Mouse (Mus musculus) regulatory T cell (primary cell): ENCODE data around the gene Dact2.

ENCODE experiments used
- in situ Hi-C: fragments of 300-600 bp; cut with MboI, MseI; formaldehyde crosslinking; loops from one replicate; pipeline ENCODE4 v1.15.1; 2025; ENCODE audit warnings: high pct_unique_total_duplicates

The Dact2 gene

GRCm38 (mm10) chr17:14204061-14204460 lies at the start of gene Dact2:
Gene Dact2, minus strand, starts transcription at chr17:14204304.
- in situ Hi-C loops = no loop called here

GRCm38 (mm10) chr17:14252456-14252855 lies 48.4 kb upstream of the Dact2 start:
- in situ Hi-C loops = no loop called here

GRCm38 (mm10) chr17:14250401-14250800 lies 46.3 kb upstream of the Dact2 start:
- in situ Hi-C loops = no loop called here

DNA sequence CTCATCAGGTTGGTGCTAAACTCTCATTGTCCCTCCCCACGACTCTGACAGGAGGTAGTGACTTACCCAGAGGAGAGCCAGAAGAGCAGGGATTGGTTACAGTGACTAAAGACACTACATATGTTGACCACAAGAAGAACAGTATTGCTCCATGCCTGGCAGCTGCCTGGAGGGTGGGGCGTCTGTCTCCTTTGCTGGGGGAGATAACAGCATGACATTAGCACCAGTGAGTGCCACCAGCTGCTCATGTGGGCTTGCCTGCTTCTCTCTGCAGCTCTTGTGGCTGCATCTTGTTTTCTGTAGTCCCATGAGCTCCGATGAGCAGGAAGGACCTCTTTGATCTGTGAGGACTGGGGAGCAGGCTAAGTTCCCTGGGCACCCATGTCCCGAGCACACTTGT lies 45.5 kb upstream of the Dact2 start:
- in situ Hi-C loops = no loop called here

GRCm38 (mm10) chr17:14247931-14248330 lies 43.8 kb upstream of the Dact2 start:
- in situ Hi-C loops = no loop called here

DNA sequence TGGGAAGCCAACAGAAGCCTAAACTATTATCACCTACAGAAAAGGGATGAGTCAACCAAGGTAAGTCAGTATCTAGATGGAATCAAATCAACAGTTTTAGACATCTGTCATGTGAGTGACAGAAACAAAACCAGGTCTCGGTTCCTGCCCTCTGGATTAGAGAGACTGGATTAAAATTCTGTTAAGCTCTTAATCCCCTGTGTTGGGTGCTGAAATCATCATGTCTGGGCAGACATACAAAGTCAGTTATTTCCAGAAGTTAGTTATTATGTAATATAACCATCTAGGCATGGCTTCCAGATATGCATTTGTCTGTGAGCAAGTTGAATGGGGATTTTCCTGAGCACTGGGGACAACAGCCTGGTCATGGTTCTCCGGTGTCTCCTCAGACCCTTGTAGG lies 42.2 kb upstream of the Dact2 start:
- in situ Hi-C loops = no loop called here

GRCm38 (mm10) chr17:14244195-14244965 lies 40.3 kb upstream of the Dact2 start:
- in situ Hi-C loops = no loop called here

DNA sequence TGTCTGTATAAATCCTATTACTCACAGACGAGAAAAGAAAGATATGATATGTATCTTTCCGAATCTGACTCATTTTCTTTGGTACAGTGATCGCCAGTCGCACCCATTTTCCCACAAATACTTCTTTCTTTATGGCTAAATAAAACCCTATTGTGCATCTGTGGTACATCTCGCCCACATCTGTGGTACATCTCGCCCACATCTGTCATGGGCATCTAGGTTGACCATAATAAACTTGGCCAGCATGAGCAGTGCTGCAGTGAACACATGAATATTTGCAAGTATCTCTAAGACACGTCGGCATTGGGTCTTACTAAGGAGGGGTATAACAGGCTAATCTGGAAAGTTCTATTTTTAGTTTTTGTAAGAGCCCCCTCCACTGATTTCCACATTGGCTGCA lies 38.5 kb upstream of the Dact2 start:
- in situ Hi-C loops = no loop called here

DNA sequence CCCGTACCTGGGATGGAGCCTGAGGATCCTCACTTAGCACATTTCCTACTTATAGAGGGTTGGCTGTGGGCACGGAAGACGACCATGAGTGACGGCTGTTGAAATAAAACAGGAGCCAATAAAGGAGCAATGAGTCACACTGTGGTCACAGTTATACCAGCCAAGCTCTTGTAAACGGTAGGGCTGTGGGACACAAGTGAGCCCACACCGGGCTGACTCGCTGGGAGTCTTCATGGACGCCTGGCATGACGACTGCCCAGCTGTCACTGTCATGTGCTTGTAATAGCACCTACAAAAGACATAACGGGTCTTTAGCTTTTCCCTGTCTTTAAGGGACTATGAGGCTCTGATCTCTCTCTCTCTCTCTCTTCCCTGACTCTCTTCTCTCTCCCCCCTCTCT lies 35.9 kb upstream of the Dact2 start:
- in situ Hi-C loops = no loop called here

DNA sequence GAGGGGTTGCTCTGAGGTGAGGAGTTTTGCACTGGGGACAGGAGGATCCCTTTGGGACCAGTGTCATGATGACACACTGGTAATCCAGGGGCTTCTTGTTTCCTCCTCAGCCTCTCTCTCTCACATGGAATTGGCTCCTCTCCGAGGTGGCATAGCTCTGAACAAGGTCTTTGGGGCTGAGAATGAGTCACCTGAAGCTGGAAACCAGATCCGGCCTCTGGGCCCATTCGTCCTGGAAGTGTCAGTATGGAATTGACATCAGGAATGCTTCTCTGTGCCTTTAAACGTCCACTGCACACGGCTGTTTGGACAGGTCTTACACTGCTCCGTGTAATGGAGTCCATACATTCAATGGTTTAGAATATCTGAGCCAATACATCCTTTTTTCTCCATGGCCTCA lies 33.0 kb upstream of the Dact2 start:
- in situ Hi-C loops = no loop called here

DNA sequence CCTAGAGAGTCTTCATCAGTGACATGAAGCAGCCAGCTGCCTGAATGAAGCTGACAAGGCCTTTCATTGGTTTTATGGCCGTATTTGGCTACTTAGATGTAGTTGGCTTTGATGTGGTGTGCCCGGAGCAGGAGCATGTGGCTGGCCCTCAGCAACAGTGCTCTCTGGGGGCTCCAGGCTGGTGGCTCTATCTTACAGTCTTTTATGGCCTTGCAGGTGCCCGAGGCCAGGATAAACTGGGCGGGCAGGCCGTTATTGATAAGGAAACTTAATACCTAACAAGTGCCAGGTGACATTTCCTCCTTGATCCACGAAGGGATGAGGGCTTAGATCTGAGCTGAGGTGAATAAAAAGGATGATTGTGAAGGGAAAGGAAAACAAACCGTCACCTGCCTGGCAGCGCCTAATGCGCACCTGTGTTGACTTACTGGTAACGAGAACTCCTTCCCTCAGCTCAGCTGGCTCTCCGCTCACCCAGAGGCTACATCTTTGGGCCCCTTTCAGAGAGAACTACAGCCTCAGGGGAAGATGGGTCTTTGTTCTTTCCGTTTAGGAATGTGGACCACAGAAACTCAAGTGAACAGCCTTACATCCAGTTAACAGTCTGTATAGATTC lies 30.8 kb upstream of the Dact2 start:
- in situ Hi-C loops = no loop called here

DNA sequence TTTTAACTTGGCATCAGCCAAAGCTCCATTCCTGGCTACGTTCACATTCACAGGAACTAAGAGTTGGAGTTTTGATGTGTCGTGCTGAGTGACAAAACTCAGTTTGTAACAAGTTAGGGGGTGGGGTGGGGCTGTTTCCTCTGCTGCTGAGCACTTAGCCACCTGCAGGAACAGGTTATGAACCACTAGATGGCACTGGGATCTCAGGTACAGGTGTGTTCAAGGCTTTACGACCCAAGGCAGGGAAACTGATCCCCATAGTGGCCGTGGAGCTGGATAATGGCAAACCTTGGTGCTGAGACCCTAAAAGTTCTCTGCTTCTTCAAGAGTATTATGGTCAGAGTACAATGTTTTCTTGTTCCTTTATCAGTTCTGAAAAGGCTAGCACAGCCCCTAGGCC lies 29.6 kb upstream of the Dact2 start:
- in situ Hi-C loops = no loop called here

- in situ Hi-C loops = no loop called here
Observed at GRCm38 (mm10) chr17:14232629-14233028, 28.5 kb upstream of the Dact2 start.

- in situ Hi-C loops = no loop called here
Observed at GRCm38 (mm10) chr17:14230698-14231430, 26.8 kb upstream of the Dact2 start.

DNA sequence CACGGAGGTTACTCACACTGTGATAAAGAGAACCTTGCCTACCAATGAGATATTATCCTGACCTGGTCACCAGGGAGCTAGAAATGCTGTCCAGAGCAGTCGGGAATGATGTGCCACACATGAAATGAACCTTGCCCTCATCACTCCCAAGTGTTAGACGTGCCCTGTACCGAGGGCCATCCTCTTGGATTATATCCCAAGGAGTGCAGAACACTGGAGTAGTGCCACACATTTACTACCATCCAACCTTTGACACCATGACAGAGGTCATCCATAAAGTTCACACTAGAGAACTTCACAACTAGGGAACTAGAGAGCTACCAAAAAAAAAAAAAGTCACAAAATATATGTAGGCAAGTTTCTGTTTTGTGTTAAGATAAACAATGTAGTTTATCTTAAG lies 24.3 kb upstream of the Dact2 start:
- in situ Hi-C loops = no loop called here

- in situ Hi-C loops = no loop called here
Observed at GRCm38 (mm10) chr17:14227601-14228000, 23.5 kb upstream of the Dact2 start.

- in situ Hi-C loops = no loop called here
Observed at GRCm38 (mm10) chr17:14226778-14227177, 22.7 kb upstream of the Dact2 start.

DNA sequence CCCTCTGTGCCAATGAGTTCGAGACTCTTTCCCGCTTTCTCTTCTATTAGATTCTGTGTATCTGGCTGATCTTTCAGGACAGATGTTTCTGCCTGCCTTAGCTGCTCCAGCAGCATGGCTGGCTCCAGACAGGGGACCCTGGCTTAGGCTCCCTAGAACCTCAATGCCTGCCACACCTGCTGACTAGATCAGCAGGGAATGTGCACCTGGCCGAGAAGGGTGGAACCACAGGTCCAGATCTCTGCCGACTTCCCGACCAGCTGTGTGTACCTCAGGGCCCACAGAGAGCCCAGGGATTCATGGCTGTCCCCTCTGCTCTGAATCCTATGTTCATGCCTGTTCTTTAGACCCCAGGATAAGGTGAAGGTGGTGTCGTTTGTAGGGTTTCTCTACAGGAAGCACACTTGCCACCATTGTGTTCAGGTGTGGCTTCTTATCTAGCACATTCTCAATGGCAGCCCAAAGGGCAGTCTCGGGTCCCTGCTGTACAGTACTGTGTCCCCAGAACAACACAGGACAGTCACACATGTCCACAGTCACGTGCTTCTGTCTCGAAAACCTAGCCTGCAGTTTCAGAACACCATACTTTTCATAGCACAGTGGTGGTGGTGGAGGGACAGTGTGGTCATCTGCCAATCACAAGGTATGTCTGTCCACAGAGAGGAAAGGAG lies 22.0 kb upstream of the Dact2 start:
- in situ Hi-C loops = no loop called here

- in situ Hi-C loops = loop anchor here (5.0 kb wide), 1 partner anchor 390 kb away; no protein-coding TSS in a partner anchor
Observed at GRCm38 (mm10) chr17:14221893-14222615, 17.9 kb upstream of the Dact2 start.

DNA sequence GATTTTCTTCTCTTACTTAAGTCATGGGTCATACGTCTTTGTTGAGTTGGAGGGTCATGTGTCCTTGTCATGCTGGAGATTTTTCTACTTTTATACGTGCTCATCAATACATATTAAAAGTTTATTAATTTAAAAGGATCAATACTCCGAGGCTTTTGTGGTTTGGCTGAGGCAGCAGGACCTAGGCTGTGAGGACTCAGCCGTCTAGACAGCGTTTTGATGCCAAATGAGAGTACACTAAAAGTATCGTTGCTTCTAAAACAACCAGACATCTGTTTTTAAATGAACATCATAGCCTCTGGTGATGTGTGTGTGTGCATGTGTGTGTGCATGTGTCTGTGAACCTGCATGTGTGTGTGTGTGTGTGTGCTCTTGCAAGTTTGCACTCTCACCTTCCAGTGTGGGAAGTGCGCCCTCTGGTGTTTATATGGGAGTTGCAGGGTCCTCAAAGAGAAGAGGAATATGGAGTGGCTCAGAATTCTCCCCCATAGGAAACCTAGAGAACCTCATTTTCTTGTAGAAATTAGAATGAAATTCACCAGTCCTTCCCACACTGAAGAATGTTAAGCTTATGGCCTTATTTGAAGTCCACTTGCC lies 16.6 kb upstream of the Dact2 start:
- in situ Hi-C loops = loop anchor here (5.0 kb wide), 1 partner anchor 388 kb away; no protein-coding TSS in a partner anchor

- in situ Hi-C loops = no loop called here
Observed at GRCm38 (mm10) chr17:14213976-14214529, 9.9 kb upstream of the Dact2 start.
